Mouse (Mus musculus) adrenal gland, postnatal 25 days (tissue): Measurements from ENCODE around the gene Syndig1. TPM values are rescaled to one million over a fixed set of nuclear protein-coding genes. Genes with fewer than 3 reads are reported as not detected.

Experiments
- DNase-seq: peaks from one replicate; pipeline ENCODE4 v3.0.0; 2021; ENCODE audit warnings: mixed read lengths
- total RNA-seq: library from RNA; stranded (reverse); gene quantifications from 2 replicates; pipeline ENCODE4 v1.2.3, GENCODE M21; 2021

Syndig1 gene
- total RNA-seq, 1 experiment from 2014 or later: 1.2 TPM

- no peak for DNase-seq
Observed at GRCm38 (mm10) chr2:149983107-149983506, 154.1 kb downstream of the Syndig1 start.

DNA sequence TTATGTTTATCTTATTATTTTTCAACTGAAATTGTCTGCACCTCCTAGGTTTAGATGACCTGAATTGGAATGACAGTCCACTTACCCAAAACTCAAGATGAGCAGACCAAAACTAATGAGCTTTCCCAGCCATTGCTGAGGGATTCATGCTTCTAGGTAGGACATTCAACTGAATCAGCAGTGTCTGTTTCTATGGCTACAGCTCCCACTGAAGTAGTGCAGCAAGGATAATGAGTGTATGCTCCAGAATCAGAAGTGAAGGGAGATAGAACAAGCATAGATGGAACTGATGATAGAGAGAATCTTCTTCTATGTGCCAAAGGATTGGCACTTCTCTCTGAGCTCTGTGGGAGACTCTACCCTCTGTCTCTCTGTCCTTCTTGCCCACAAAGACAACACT, 158.6 kb downstream of the Syndig1 start:
- DNase-seq: no peak

DNA sequence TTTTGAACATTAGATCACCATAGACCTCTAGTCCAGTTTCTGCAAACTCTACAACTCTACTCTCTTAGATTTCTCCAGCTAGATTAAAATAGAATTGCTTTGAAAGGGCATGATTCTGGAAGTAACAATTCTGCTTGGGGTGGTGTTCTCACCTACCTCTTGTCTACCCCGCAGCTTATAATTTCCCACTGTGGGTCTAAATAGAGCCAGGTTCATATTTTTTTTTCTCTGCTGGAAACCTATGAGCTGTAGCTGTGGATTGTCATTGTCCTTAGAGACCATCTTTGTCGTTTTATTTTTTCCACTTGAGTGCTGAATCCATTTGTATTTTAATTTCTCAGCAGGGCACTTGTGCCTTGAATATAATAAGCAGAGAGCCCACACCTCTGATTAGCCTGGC, 162.5 kb downstream of the Syndig1 start:
- DNase-seq: no peak

- no peak for DNase-seq
Observed at GRCm38 (mm10) chr2:149992921-149993320, 163.9 kb downstream of the Syndig1 start.

GRCm38 (mm10) chr2:149996382-149996964, 167.5 kb downstream of the Syndig1 start:
- DNase-seq: no peak

GRCm38 (mm10) chr2:149997657-149998056, 168.6 kb downstream of the Syndig1 start:
- DNase-seq: no peak

DNA sequence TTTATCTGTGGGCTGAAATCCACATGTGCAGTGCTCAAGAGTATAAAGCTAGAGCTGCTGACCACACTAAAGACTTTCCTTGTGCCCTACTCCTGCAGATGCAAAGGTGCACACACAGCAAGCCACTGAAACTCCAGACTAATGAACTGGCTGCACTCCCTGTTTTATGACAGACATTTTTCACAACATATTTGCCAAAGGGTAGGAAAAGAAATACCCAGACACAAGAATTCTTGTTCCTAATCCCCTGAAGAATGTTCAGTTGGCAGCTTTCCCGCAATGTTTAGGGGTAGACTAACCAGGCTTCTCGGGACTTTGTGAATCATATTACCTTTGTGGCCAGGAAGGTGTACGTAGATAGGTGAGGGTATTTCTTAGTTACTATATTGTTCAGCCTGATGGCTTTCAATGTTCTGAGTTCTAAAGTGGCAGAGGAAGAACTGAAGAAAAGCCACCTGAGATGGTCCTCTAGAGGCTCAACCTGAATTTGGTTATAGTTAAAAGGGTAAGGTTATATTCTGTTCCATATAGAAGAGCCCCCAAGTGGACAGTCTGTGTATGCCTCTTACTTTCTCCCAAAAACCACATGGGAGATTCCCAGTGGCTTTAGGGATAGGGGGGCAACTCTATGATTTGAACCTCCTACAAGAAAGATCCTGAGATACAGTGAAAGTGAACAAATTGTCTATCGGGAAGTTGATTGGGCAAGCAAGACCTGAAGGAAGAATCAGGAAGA, 169.5 kb downstream of the Syndig1 start:
- DNase-seq: no peak

- DNase-seq: no peak
Observed at GRCm38 (mm10) chr2:150000564-150000963, 171.6 kb downstream of the Syndig1 start.

GRCm38 (mm10) chr2:150003499-150003898, 174.5 kb downstream of the Syndig1 start:
- no peak for DNase-seq

DNA sequence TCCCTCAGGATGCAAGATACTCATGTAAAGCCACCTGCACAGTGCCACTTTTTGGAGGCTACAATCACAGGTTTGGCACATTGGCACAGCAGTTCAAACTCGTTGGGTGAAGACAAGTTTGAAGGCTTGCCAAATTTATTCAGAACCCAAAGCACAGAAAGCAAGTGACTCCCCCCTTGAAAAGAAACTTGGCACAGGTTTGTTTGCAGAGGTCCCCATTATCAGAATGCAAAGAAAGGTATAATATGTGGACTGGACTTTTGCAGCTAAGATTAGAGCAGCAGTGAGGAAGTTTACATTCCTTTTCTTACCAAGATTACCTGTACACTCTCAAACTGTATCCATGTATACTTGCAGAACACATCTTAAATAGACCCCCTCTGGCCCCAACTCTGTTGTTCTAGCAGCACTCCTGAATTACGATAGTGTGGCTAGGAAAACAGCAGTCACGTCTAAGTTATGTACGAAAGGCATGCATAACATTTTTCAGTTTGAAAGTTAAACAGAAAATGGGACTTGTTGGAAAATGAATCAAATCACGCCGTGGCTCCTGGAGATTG, 183.9 kb downstream of the Syndig1 start:
- no peak for DNase-seq

DNA sequence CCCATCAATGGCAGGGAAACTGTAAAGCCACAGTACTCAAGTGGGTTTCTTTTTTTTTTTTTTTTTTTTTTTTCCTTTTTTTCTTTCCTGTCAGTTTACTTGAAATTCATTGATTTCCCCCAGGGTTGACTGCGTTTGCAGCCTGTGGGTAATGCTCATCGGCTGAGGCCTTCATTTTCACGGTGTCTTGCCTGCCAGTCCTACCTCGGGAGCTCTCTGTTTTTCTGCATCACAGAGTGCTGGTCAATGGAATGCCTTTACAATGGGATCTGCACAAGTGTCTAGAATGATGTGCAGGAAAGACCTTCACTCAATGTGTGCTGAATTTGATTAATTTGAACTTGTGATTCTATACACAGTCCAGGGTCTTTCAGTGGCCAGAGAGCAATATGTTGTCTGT, 184.8 kb downstream of the Syndig1 start:
- DNase-seq: no peak

DNA sequence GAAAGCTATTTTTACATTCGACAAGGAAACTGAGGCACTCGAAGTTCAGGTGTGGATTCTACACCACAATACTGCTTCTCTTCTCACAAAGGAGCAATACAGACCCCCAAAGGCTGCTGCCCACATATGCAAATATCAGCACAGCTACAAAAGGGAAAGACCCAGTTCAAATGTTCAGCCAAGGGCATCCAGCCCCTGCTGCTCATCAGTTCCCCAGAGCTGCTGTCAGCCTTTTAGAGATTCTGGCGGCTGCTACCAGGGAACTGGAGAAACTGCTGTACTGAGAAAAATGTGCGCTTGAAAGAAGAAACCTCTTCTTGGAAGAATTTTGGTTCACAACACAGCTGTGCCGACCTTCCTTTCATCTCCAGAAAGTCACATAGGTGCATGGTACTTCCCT, 187.3 kb downstream of the Syndig1 start:
- DNase-seq: no peak

- peak; percentile 23 for DNase-seq
Observed at GRCm38 (mm10) chr2:150020706-150021105, 191.7 kb downstream of the Syndig1 start.

GRCm38 (mm10) chr2:150023873-150024339, 194.9 kb downstream of the Syndig1 start:
- DNase-seq: no peak

DNA sequence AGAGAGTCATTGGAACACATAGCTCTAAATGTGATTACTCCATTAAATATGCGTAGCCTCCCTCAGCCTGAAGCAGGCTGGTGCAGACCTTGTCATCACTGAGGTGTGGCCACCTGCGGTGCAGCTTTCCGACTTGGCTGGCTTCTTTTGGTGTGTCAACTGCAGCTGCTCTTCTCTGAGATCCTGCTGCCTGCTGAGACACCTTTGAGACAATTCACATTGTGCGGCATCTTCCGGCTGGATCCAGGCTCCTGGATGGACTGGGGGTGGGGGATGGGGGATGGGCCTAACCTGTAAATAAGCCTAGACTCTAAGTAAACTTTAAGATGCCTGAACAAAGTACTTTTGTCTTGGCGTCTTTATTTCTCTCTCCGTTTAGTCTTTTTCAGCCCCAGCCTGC, 214.5 kb downstream of the Syndig1 start:
- no peak for DNase-seq

Other genes starting within 250 kb of the Syndig1 start
- gene C530025M09Rik, start 2.0 kb downstream of the Syndig1 start, total RNA-seq: not detected in 2 replicates